Mouse (Mus musculus) G1E (cell line): ENCODE results near the gene Skap1.

Experiments
- CTCF ChIP-seq: IDR thresholded peaks from 2 replicates; pipeline ENCODE4 v1.5.1; 2012; ENCODE audit warnings: low read depth, low read length, inconsistent platforms, mixed read lengths
- GATA1 ChIP-seq: IDR thresholded peaks from 2 replicates; pipeline ENCODE4 v1.6.1; 2012; ENCODE audit warnings: borderline replicate concordance, low read length, inconsistent platforms, mixed read lengths
- GATA2 ChIP-seq: IDR thresholded peaks from 2 replicates; pipeline ENCODE4 v1.6.1; 2012; ENCODE audit warnings: low read depth, low read length, inconsistent platforms, borderline replicate concordance
- POLR2AphosphoS5 ChIP-seq: IDR thresholded peaks from 2 replicates; pipeline ENCODE4 v1.6.1; 2012; ENCODE audit warnings: low read depth, low read length, inconsistent platforms; ENCODE audit not compliant: insufficient replicate concordance
- TAL1 ChIP-seq: conservative IDR thresholded peaks from 2 replicates; pipeline ENCODE4 v1.6.1; 2012; ENCODE audit warnings: low read depth, low read length, inconsistent platforms, mixed read lengths

GRCm38 (mm10) chr11:96502948-96503347 lies 38.6 kb downstream of the Skap1 start:
- TF ChIP-seq CTCF, result no peak
- TF ChIP-seq TAL1, result no peak
- TF ChIP-seq GATA1, result no peak
- no peak for TF ChIP-seq GATA2
- TF ChIP-seq POLR2AphosphoS5, result no peak
